Mouse (Mus musculus): Measurements from ENCODE around the gene Ctrl. TPM values are rescaled to one million over a fixed set of nuclear protein-coding genes. Genes with fewer than 3 reads are reported as not detected.

Ctrl gene
- total and polyA plus RNA-seq, 3 experiments, result 1.5 to 3.0 TPM; not detected in 1

DNA sequence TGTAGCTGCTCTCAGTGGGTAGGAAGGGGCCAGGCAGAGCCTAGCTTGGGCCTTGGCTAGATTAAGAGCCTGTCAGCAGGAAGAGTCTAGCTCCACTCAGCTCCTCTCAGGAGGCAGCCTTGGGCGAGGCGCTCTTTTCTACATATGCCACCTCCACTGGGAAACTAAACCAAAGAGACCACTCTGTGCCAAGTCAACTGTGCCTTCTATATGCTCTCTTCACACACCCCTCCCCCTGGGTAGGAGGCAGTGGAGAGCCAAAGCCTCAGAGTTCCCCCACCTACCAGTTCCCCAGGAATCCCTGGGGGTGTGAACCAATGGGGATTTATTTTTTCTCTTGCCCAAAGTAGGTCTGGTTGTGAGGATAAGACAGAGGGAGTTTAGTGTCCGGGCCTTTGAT lies 2.4 kb downstream of the Ctrl start:
- Histone ChIP-seq H3K9me3 (replicated peaks; ENCODE audit: insufficient read depth, low read length) (no peaks in the 10 kb centered on the region), H3K4me1 (ENCODE audit: control insufficient read depth in 1 of 2, insufficient read depth in 2 of 2, low read length in 2 of 2) (peaks cover 4 to 14% of the 10 kb centered on the region in 2 experiments; a peak in 3 of 4 replicates), H3K4me3 (ENCODE audit: control insufficient read depth in 1 of 2, insufficient read depth in 1 of 2, low read depth in 2 of 2, low read length in 2 of 2) (no peak overlapping the region), H3K27ac (ENCODE audit: control insufficient read depth, low read depth, low read length) (no peak overlapping the region), H3K36me3 (ENCODE audit: control insufficient read depth in 1 of 2, insufficient read depth in 2 of 2, low read length in 2 of 2) (peaks cover 0 to 7% of the 10 kb centered on the region in 2 experiments; a peak in 1 of 4 replicates), H3K79me2 (ENCODE audit: control insufficient read depth, insufficient read depth, low read length, poor library complexity) (no peaks in the 10 kb centered on the region; the same call in none of the 2 replicates), H3K27me3 (ENCODE audit: control insufficient read depth in 1 of 2, insufficient read depth in 2 of 2, low read length in 2 of 2) (no peaks in the 10 kb centered on the region), H3K9ac (ENCODE audit: control insufficient read depth, low read depth, low read length, poor library complexity, severe bottlenecking) (no peak overlapping the region)
- DNase-seq (ENCODE audit: low read depth, low spot score), result no peak
- TF ChIP-seq POLR2A (IDR thresholded peaks at IDR 0.05; ENCODE audit: control insufficient read depth in 1 of 2, insufficient read depth in 1 of 2, low read depth in 1 of 2, low read length in 2 of 2, poor library complexity in 1 of 2), result no peak
- TF ChIP-seq TCF12 (IDR thresholded peaks at IDR 0.05; ENCODE audit: low read depth, low read length), result no peak
- no peak for TF ChIP-seq RAD21 (IDR thresholded peaks at IDR 0.05; ENCODE audit: low read depth, low read length)
- no peak for TF ChIP-seq EP300 (IDR thresholded peaks at IDR 0.05; ENCODE audit: low read depth in 1 of 2, low read length in 2 of 2)
- TF ChIP-seq SMC3 (IDR thresholded peaks at IDR 0.05; ENCODE audit: low read depth, low read length), result no peak

DNA sequence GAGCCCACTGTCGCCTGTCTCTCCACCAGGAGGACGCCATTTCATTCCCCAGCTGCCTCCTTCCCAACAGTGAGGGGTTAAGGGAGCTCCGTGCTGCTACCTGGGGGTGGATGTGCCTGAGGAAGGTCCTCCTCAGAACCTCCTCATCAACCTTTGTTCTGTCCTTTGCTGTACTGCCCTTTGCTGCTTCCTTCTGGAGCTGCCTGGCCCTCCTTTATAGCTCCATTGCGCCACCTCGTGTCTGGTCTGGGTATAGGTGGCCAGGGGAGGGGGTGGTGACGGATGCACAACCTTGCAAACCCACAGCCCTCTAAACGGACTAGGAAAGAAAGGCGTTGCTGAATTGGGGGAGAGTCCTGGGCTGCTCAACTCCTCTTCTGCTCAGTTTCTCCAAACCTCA lies 3.1 kb downstream of the Ctrl start:
- Histone ChIP-seq H3K4me1 (ENCODE audit: control insufficient read depth in 1 of 2, insufficient read depth in 2 of 2, low read length in 2 of 2) (peaks cover 3 to 8% of the 10 kb centered on the region in 2 experiments; a peak in 3 of 4 replicates), H3K27me3 (ENCODE audit: control insufficient read depth in 1 of 2, insufficient read depth in 2 of 2, low read length in 2 of 2) (no peaks in the 10 kb centered on the region), H3K9me3 (replicated peaks; ENCODE audit: insufficient read depth, low read length) (no peaks in the 10 kb centered on the region), H3K27ac (ENCODE audit: control insufficient read depth, low read depth, low read length) (no peak overlapping the region), H3K36me3 (ENCODE audit: control insufficient read depth in 1 of 2, insufficient read depth in 2 of 2, low read length in 2 of 2) (peaks cover 0 to 7% of the 10 kb centered on the region in 2 experiments; a peak in 1 of 4 replicates), H3K9ac (ENCODE audit: control insufficient read depth, low read depth, low read length, poor library complexity, severe bottlenecking) (no peak overlapping the region), H3K4me3 (ENCODE audit: control insufficient read depth in 1 of 2, insufficient read depth in 1 of 2, low read depth in 2 of 2, low read length in 2 of 2) (no peak overlapping the region), H3K79me2 (ENCODE audit: control insufficient read depth, insufficient read depth, low read length, poor library complexity) (no peaks in the 10 kb centered on the region; the same call in 1 of the 2 replicates)
- DNase-seq (ENCODE audit: low read depth, low spot score), result peak; percentile 78
- no peak for TF ChIP-seq POLR2AphosphoS5 (IDR thresholded peaks at IDR 0.05; ENCODE audit: borderline replicate concordance, low read depth, low read length)
- TF ChIP-seq MYC (IDR thresholded peaks at IDR 0.05; ENCODE audit: low read depth, low read length), result no peak
- no peak for TF ChIP-seq MYB (IDR thresholded peaks at IDR 0.05; ENCODE audit: low read depth, low read length)
- no peak for TF ChIP-seq ETS1 (IDR thresholded peaks at IDR 0.05; ENCODE audit: low read depth, low read length)
- TF ChIP-seq NELFE (IDR thresholded peaks at IDR 0.05; ENCODE audit: low read depth, low read length), result no peak
- no peak for TF ChIP-seq NRF1 (IDR thresholded peaks at IDR 0.05; ENCODE audit: insufficient read depth, low read depth, low read length, poor library complexity, severe bottlenecking)
- no peak for TF ChIP-seq TCF12 (IDR thresholded peaks at IDR 0.05; ENCODE audit: low read depth, low read length)
- no peak for TF ChIP-seq GATA1 (IDR thresholded peaks at IDR 0.05; ENCODE audit: low read depth, low read length)
- TF ChIP-seq ZNF384 (IDR thresholded peaks at IDR 0.05; ENCODE audit: low read depth, low read length), result no peak
- TF ChIP-seq MAFK (IDR thresholded peaks at IDR 0.05; ENCODE audit: borderline replicate concordance, low read depth, low read length), result no peak
- TF ChIP-seq CHD2 (IDR thresholded peaks at IDR 0.05; ENCODE audit: low read length), result no peak
- TF ChIP-seq E2F4 (IDR thresholded peaks at IDR 0.05; ENCODE audit: borderline replicate concordance, low read depth, low read length), result no peak
- no peak; the same call in 1 of the 2 replicates for TF ChIP-seq USF1 (IDR thresholded peaks at IDR 0.05; ENCODE audit: low read depth, low read length)
- peak; percentile 96 for TF ChIP-seq SMC3 (IDR thresholded peaks at IDR 0.05; ENCODE audit: low read depth, low read length)
- no peak for TF ChIP-seq ZKSCAN1 (IDR thresholded peaks at IDR 0.05; ENCODE audit: low read depth, low read length)
- TF ChIP-seq POLR2AphosphoS2 (IDR thresholded peaks at IDR 0.05; ENCODE audit: low read length), result no peak
- TF ChIP-seq KAT2A (conservative IDR thresholded peaks at IDR 0.05; ENCODE audit: low read depth, low read length), result no peak
- no peak for TF ChIP-seq CHD1 (IDR thresholded peaks at IDR 0.05; ENCODE audit: low read depth, low read length)
- peak; percentile 94 to 96 (median 95) for TF ChIP-seq CTCF (IDR thresholded peaks at IDR 0.05 in 2 of 3, conservative IDR thresholded peaks at IDR 0.05 in 1 of 3; ENCODE audit: control insufficient read depth in 1 of 3, insufficient read depth in 1 of 3, low read depth in 2 of 3, low read length in 3 of 3, poor library complexity in 1 of 3, severe bottlenecking in 1 of 3)
- TF ChIP-seq POLR2A (IDR thresholded peaks at IDR 0.05; ENCODE audit: control insufficient read depth in 1 of 2, insufficient read depth in 1 of 2, low read depth in 1 of 2, low read length in 2 of 2, poor library complexity in 1 of 2), result no peak
- 0 out of 2 replicates have a peak, but pooled peaks have one; percentile 49 for TF ChIP-seq HCFC1 (IDR thresholded peaks at IDR 0.05; ENCODE audit: low read depth, low read length)
- 0 out of 2 replicates have a peak, but pooled peaks have one; percentile 25 for TF ChIP-seq ELF1 (IDR thresholded peaks at IDR 0.05; ENCODE audit: low read depth, low read length)
- no peak for TF ChIP-seq TBP (IDR thresholded peaks at IDR 0.05; ENCODE audit: low read depth, low read length)
- TF ChIP-seq MAZ (IDR thresholded peaks at IDR 0.05; ENCODE audit: low read depth, low read length), result peak; percentile 91
- TF ChIP-seq UBTF (IDR thresholded peaks at IDR 0.05; ENCODE audit: borderline replicate concordance, insufficient read depth, low read depth, low read length), result no peak
- TF ChIP-seq RAD21 (IDR thresholded peaks at IDR 0.05; ENCODE audit: low read depth, low read length), result peak; percentile 90
- TF ChIP-seq ZMIZ1 (IDR thresholded peaks at IDR 0.05; ENCODE audit: low read depth, low read length), result no peak
- TF ChIP-seq MAX (IDR thresholded peaks at IDR 0.05; ENCODE audit: low read length), result no peak
- TF ChIP-seq EP300 (IDR thresholded peaks at IDR 0.05; ENCODE audit: low read depth in 1 of 2, low read length in 2 of 2), result no peak
- no peak for TF ChIP-seq MEF2A (IDR thresholded peaks at IDR 0.05; ENCODE audit: extremely low read depth, insufficient replicate concordance, low read depth, low read length, poor library complexity, severe bottlenecking)

Data from MEL (cell line).